Mouse (Mus musculus): ENCODE measurements around the gene Capn3. TPM values are rescaled to one million over a fixed set of nuclear protein-coding genes. Genes with fewer than 3 reads are reported as not detected.

Gene Capn3
- total and polyA plus RNA-seq, 2 experiments from 2014 or later = 0.62 to 0.82 TPM

- Histone ChIP-seq H3K9me3 (ENCODE audit: low read length) (no peaks in the 10 kb centered on the region), H3K27me3 (ENCODE audit: insufficient read depth, low read length) (no peaks in the 10 kb centered on the region), H3K9ac (no peak overlapping the region), H3K4me2 (ENCODE audit: low read depth) (no peak overlapping the region), H3K4me1 (ENCODE audit: insufficient read depth) (no peaks in the 10 kb centered on the region), H3K4me3 (ENCODE audit: low read depth, low read length) (no peak overlapping the region), H3K36me3 (ENCODE audit: insufficient read depth) (peaks cover 2% of the 10 kb centered on the region), H3K27ac (ENCODE audit: low read depth, low read length) (no peak overlapping the region)
- DNase-seq = no peak
- no peak for TF ChIP-seq CTCF (IDR thresholded peaks at IDR 0.05; ENCODE audit: low read depth)
- 40% methylated on average over 17 of the region's 17 CpGs for WGBS
- no peak for ATAC-seq
These were observed 45.5 kb downstream of the Capn3 start for GRCm38 (mm10) chr2:120501136-120501918.

DNA sequence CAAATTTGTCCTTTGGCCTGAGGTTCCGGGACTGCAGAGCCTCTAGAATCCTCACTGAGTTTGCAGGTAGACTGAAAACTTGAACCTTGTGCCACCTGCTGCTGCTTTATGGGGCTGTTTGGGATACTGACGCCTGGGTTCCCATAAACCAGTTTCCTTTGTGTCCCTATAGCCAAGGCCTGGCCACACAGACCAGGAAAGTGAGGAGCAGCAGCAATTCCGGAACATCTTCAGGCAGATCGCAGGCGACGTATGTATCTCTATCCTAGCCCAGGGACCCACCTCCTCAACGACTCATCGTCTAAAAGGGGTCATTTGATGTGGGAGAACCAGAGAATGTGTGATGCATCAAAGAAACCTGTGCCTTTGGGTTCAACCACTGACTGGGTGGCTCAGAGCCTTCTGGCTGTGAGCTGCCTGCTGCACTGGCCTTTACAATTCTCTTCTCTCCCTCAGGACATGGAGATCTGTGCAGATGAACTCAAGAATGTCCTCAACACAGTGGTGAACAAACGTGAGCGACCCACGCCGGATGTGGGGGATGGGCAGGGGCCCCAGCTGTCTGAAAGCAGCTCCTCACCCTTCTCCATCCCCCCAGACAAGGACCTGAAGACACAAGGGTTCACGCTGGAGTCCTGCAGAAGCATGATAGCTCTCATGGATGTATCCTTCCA is 46.2 kb downstream of the Capn3 start:
- WGBS = 73% methylated on average over 13 of the region's 13 CpGs
- TF ChIP-seq CTCF (IDR thresholded peaks at IDR 0.05; ENCODE audit: low read depth) = no peak
- no peaks in the 10 kb centered on the region for H3K27me3 ChIP-seq (ENCODE audit: insufficient read depth, low read length)
- no peak overlapping the region for H3K4me2 ChIP-seq (ENCODE audit: low read depth)
- no peak overlapping the region for H3K27ac ChIP-seq (ENCODE audit: low read depth, low read length)
- peaks cover 7% of the 10 kb centered on the region for H3K36me3 ChIP-seq (ENCODE audit: insufficient read depth)
- H3K4me3 ChIP-seq (ENCODE audit: low read depth, low read length) = no peak overlapping the region
- no peak for DNase-seq
- H3K9me3 ChIP-seq (ENCODE audit: low read length) = no peaks in the 10 kb centered on the region
- no peak for ATAC-seq
- H3K9ac ChIP-seq = no peak overlapping the region
- no peaks in the 10 kb centered on the region for H3K4me1 ChIP-seq (ENCODE audit: insufficient read depth)

- H3K27ac ChIP-seq (ENCODE audit: low read depth, low read length) = no peak overlapping the region
- TF ChIP-seq CTCF (IDR thresholded peaks at IDR 0.05; ENCODE audit: low read depth) = no peak
- no peaks in the 10 kb centered on the region for H3K4me1 ChIP-seq (ENCODE audit: insufficient read depth)
- no peaks in the 10 kb centered on the region for H3K27me3 ChIP-seq (ENCODE audit: insufficient read depth, low read length)
- ATAC-seq (no peak), DNase-seq (no peak)
- no peak overlapping the region for H3K4me3 ChIP-seq (ENCODE audit: low read depth, low read length)
- no peak overlapping the region for H3K4me2 ChIP-seq (ENCODE audit: low read depth)
- peaks cover 7% of the 10 kb centered on the region for H3K36me3 ChIP-seq (ENCODE audit: insufficient read depth)
- 62% methylated on average over 3 of the region's 3 CpGs for WGBS
- no peak overlapping the region for H3K9ac ChIP-seq
- H3K9me3 ChIP-seq (ENCODE audit: low read length) = no peaks in the 10 kb centered on the region
These were observed 46.8 kb downstream of the Capn3 start for GRCm38 (mm10) chr2:120502605-120502990.

- DNase-seq (no peak), ATAC-seq (no peak)
- Histone ChIP-seq H3K4me2 (ENCODE audit: low read depth) (no peak overlapping the region), H3K4me1 (ENCODE audit: insufficient read depth) (no peaks in the 10 kb centered on the region), H3K36me3 (ENCODE audit: insufficient read depth) (peaks cover 10% of the 10 kb centered on the region), H3K9ac (no peak overlapping the region), H3K9me3 (ENCODE audit: low read length) (no peaks in the 10 kb centered on the region), H3K27me3 (ENCODE audit: insufficient read depth, low read length) (no peaks in the 10 kb centered on the region), H3K27ac (ENCODE audit: low read depth, low read length) (no peak overlapping the region), H3K4me3 (ENCODE audit: low read depth, low read length) (no peak overlapping the region)
- WGBS = 86% methylated on average over 6 of the region's 6 CpGs
- TF ChIP-seq CTCF (IDR thresholded peaks at IDR 0.05; ENCODE audit: low read depth) = no peak
These were observed 47.3 kb downstream of the Capn3 start for GRCm38 (mm10) chr2:120503094-120503493.

GRCm38 (mm10) chr2:120503992-120504391 is 48.2 kb downstream of the Capn3 start:
- Histone ChIP-seq H3K27me3 (ENCODE audit: insufficient read depth, low read length) (no peaks in the 10 kb centered on the region), H3K27ac (ENCODE audit: low read depth, low read length) (no peak overlapping the region), H3K4me1 (ENCODE audit: insufficient read depth) (no peaks in the 10 kb centered on the region), H3K9ac (no peak overlapping the region), H3K36me3 (ENCODE audit: insufficient read depth) (peaks cover 17% of the 10 kb centered on the region), H3K4me2 (ENCODE audit: low read depth) (no peak overlapping the region), H3K9me3 (ENCODE audit: low read length) (no peaks in the 10 kb centered on the region), H3K4me3 (ENCODE audit: low read depth, low read length) (no peak overlapping the region)
- 84% methylated on average over 5 of the region's 5 CpGs for WGBS
- ATAC-seq (no peak), DNase-seq (no peak)
- no peak for TF ChIP-seq CTCF (IDR thresholded peaks at IDR 0.05; ENCODE audit: low read depth)

DNA sequence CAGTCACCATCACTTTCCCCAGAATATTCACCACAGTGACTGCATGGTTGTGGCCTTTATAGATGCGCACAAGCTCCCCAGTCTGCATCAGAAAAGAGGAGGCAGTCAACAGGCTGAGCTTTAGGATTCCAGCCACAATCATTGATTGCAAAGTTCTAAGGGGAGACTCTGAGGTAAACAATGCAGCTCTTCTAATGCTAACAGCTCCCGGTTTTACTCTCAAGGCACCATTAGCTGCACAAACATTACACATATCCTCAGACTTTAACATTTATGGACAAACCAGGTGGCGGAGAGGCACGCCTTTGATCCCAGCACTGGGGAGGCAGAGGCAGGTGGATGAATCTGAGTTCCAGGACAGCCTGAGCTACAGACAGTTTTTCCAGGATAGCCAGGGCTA is 58.4 kb downstream of the Capn3 start:
- H3K4me2 ChIP-seq (ENCODE audit: low read depth) = no peak overlapping the region
- H3K4me3 ChIP-seq (ENCODE audit: low read depth, low read length) = no peak overlapping the region
- DNase-seq = no peak
- no peak overlapping the region for H3K27ac ChIP-seq (ENCODE audit: low read depth, low read length)
- no peaks in the 10 kb centered on the region for H3K9me3 ChIP-seq (ENCODE audit: low read length)
- WGBS = 95% methylated on average over 4 of the region's 4 CpGs
- peaks cover 72% of the 10 kb centered on the region for H3K36me3 ChIP-seq (ENCODE audit: insufficient read depth)
- no peak for TF ChIP-seq CTCF (IDR thresholded peaks at IDR 0.05; ENCODE audit: low read depth)
- no peaks in the 10 kb centered on the region for H3K4me1 ChIP-seq (ENCODE audit: insufficient read depth)
- H3K9ac ChIP-seq = no peak overlapping the region
- H3K27me3 ChIP-seq (ENCODE audit: insufficient read depth, low read length) = no peaks in the 10 kb centered on the region
- ATAC-seq = no peak

- Histone ChIP-seq H3K9ac (no peak overlapping the region), H3K4me3 (ENCODE audit: low read depth, low read length) (no peak overlapping the region), H3K9me3 (ENCODE audit: low read length) (no peaks in the 10 kb centered on the region), H3K4me1 (ENCODE audit: insufficient read depth) (no peaks in the 10 kb centered on the region), H3K4me2 (ENCODE audit: low read depth) (no peak overlapping the region), H3K27me3 (ENCODE audit: insufficient read depth, low read length) (no peaks in the 10 kb centered on the region), H3K27ac (ENCODE audit: low read depth, low read length) (no peak overlapping the region), H3K36me3 (ENCODE audit: insufficient read depth) (peaks cover 81% of the 10 kb centered on the region)
- no peak for ATAC-seq
- 91% methylated on average over 5 of the region's 5 CpGs for WGBS
- no peak for DNase-seq
- TF ChIP-seq CTCF (IDR thresholded peaks at IDR 0.05; ENCODE audit: low read depth) = no peak
These were observed 62.9 kb downstream of the Capn3 start for GRCm38 (mm10) chr2:120518547-120519210.
